Mouse (Mus musculus) G1E (cell line): ENCODE measurements at regions not wholly inside any gene's neighbourhood (a gene's known extent, or its start where the extent isn't known, plus 50 kb on each side); places are given as distances from the start of the nearest gene placed in this dataset.

Source experiments
- CTCF ChIP-seq: IDR thresholded peaks from 2 replicates; pipeline ENCODE4 v1.5.1; 2012; ENCODE audit warnings: low read depth, low read length, inconsistent platforms, mixed read lengths
- POLR2AphosphoS5 ChIP-seq: IDR thresholded peaks from 2 replicates; pipeline ENCODE4 v1.6.1; 2012; ENCODE audit warnings: low read depth, low read length, inconsistent platforms; ENCODE audit not compliant: insufficient replicate concordance

- TF ChIP-seq CTCF (no peak), POLR2AphosphoS5 (no peak)
These were observed 646.6 kb upstream of the Adamts9 start for GRCm38 (mm10) chr6:93589935-93590334.
